Mouse (Mus musculus): ENCODE data around the gene Xrra1. TPM values are rescaled to one million over a fixed set of nuclear protein-coding genes. Genes with fewer than 3 reads are reported as not detected.

The Xrra1 gene
- polyA plus RNA-seq, 1 experiment from 2014 or later: 0.30 TPM

- TF ChIP-seq CTCF (IDR thresholded peaks at IDR 0.05; ENCODE audit: low read depth): no peak
- DNase-seq (no peak), ATAC-seq (ENCODE audit: insufficient read depth) (no peak)
- Histone ChIP-seq H3K9me3 (ENCODE audit: low read depth, low read length) (no peaks in the 10 kb centered on the region), H3K27me3 (ENCODE audit: insufficient read depth, low read length) (no peaks in the 10 kb centered on the region), H3K4me1 (ENCODE audit: insufficient read depth) (no peaks in the 10 kb centered on the region), H3K9ac (no peak overlapping the region), H3K27ac (ENCODE audit: low read depth) (no peak overlapping the region), H3K36me3 (ENCODE audit: insufficient read depth) (no peaks in the 10 kb centered on the region), H3K4me3 (ENCODE audit: low read depth, low read length) (no peak overlapping the region), H3K4me2 (no peak overlapping the region)
- 81% methylated on average over 5 of the region's 5 CpGs for WGBS
These were observed 52.1 kb downstream of the Xrra1 start for GRCm38 (mm10) chr7:99911038-99911437.

- Histone ChIP-seq H3K4me3 (ENCODE audit: low read depth, low read length) (no peak overlapping the region), H3K4me2 (no peak overlapping the region), H3K27ac (ENCODE audit: low read depth) (no peak overlapping the region), H3K9ac (no peak overlapping the region), H3K27me3 (ENCODE audit: insufficient read depth, low read length) (peaks cover 6% of the 10 kb centered on the region; the same call in 1 of the 2 replicates), H3K4me1 (ENCODE audit: insufficient read depth) (peaks cover 3% of the 10 kb centered on the region), H3K9me3 (ENCODE audit: low read depth, low read length) (no peaks in the 10 kb centered on the region), H3K36me3 (ENCODE audit: insufficient read depth) (no peaks in the 10 kb centered on the region)
- WGBS: 75% methylated on average over 10 of the region's 10 CpGs
- no peak for DNase-seq
- no peak for TF ChIP-seq CTCF (IDR thresholded peaks at IDR 0.05; ENCODE audit: low read depth)
- ATAC-seq (ENCODE audit: insufficient read depth): no peak
These were observed 55.4 kb downstream of the Xrra1 start for GRCm38 (mm10) chr7:99914316-99914715.

DNA sequence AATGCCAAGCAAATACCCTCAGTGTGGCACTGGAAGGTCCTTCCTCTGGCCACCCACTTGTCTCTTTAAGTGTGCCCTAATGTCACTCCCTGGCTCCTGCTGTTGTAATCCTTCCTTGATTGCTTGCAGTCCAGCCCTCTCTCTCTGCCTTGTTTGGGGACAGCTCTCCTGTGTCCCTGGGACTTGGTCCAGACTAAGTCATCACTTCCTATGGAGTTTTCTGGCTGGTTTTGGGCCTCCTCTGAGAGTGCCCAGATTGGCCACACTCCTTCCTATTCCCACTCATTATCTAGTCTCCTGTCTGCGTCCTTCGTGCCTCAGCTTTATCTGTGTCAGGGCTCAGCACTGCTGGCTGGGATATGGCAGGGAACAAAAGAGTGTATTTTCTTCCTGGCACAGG, 56.6 kb downstream of the Xrra1 start:
- Histone ChIP-seq H3K9ac (no peak overlapping the region), H3K4me2 (no peak overlapping the region), H3K36me3 (ENCODE audit: insufficient read depth) (no peaks in the 10 kb centered on the region), H3K27ac (ENCODE audit: low read depth) (no peak overlapping the region), H3K9me3 (ENCODE audit: low read depth, low read length) (no peaks in the 10 kb centered on the region), H3K4me3 (ENCODE audit: low read depth, low read length) (no peak overlapping the region), H3K4me1 (ENCODE audit: insufficient read depth) (peaks cover 3% of the 10 kb centered on the region), H3K27me3 (ENCODE audit: insufficient read depth, low read length) (peaks cover 6% of the 10 kb centered on the region; the same call in 1 of the 2 replicates)
- WGBS: 77% methylated on average over 2 of the region's 2 CpGs
- no peak for TF ChIP-seq CTCF (IDR thresholded peaks at IDR 0.05; ENCODE audit: low read depth)
- DNase-seq: no peak
- no peak for ATAC-seq (ENCODE audit: insufficient read depth)

DNA sequence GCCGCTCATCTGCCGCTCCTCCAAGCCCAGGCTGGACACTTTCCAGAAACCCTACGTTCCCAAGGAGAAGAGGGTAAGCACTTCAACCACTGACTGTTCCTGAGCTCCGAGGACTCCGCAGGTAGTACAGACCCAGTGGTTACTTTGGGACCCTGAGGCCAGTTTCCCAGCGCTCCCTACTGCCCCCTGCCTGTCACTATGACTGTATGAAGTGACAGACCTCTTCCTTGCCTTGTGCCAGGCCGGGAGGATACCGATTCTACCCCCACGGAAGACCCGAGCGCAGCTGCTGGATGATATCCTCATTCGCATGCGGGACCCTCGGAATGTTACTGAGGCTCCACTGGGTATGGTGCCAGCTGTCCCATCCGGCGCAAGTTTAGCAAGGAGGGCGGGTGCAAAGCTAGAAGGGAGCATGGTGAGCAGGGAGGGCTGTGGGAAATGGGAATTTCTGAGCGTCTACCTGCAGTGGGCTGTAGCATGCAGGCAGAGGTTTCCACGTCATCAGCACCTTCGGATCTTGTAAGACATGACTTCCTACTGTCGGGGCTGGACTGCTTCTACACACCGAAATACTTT, 57.9 kb downstream of the Xrra1 start:
- Histone ChIP-seq H3K27me3 (ENCODE audit: insufficient read depth, low read length) (peaks cover 6% of the 10 kb centered on the region; the same call in 1 of the 2 replicates), H3K4me2 (peak overlapping the region; percentile 82), H3K4me3 (ENCODE audit: low read depth, low read length) (peak overlapping the region; percentile 37), H3K36me3 (ENCODE audit: insufficient read depth) (peaks cover 5% of the 10 kb centered on the region; the same call in 1 of the 2 replicates), H3K27ac (ENCODE audit: low read depth) (no peak overlapping the region), H3K4me1 (ENCODE audit: insufficient read depth) (peaks cover 3% of the 10 kb centered on the region), H3K9me3 (ENCODE audit: low read depth, low read length) (no peaks in the 10 kb centered on the region), H3K9ac (peak overlapping the region; percentile 49)
- ATAC-seq (ENCODE audit: insufficient read depth) (peak; percentile 29), DNase-seq (peak; percentile 76)
- peak; percentile 79 for TF ChIP-seq CTCF (IDR thresholded peaks at IDR 0.05; ENCODE audit: low read depth)
- WGBS: 4% methylated on average over 22 of the region's 22 CpGs

DNA sequence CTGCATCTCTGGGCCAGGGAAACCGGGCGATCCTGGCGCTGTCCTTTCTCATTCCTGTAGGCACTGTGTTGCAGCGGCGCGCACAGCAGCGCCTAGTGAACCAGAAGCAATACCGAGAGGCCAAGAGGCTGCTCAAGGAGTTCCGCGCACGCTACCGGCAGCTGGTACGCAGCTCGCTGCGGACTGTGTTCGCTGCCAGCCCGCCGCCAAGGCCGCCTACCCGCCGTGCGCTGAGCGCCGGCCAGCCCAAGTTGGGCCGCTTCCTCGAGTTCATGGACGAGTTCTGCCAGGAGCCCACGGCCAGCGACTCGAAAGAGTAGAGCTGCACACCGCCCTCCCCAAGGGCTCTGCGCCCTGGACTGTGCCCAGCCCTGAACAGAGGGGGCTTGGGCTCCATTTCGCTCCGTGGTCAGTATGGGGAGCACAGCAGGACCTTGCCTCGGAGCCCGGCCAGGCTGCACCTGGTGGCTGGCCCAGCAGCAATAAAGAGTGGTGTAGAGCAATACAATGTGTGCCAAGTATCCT, 58.5 kb downstream of the Xrra1 start:
- ATAC-seq (ENCODE audit: insufficient read depth) (peak; percentile 52), DNase-seq (peak; percentile 70)
- Histone ChIP-seq H3K27me3 (ENCODE audit: insufficient read depth, low read length) (peaks cover 6% of the 10 kb centered on the region; the same call in 1 of the 2 replicates), H3K4me2 (peak overlapping the region; percentile 82), H3K9me3 (ENCODE audit: low read depth, low read length) (no peaks in the 10 kb centered on the region), H3K27ac (ENCODE audit: low read depth) (no peak overlapping the region), H3K9ac (peak overlapping the region; percentile 49), H3K36me3 (ENCODE audit: insufficient read depth) (peaks cover 9% of the 10 kb centered on the region; the same call in 1 of the 2 replicates), H3K4me1 (ENCODE audit: insufficient read depth) (peaks cover 3% of the 10 kb centered on the region), H3K4me3 (ENCODE audit: low read depth, low read length) (peak overlapping the region; percentile 37)
- TF ChIP-seq CTCF (IDR thresholded peaks at IDR 0.05; ENCODE audit: low read depth): no peak
- 1% methylated on average over 36 of the region's 36 CpGs for WGBS

GRCm38 (mm10) chr7:99919164-99919563, 60.2 kb downstream of the Xrra1 start:
- H3K27me3 ChIP-seq (ENCODE audit: insufficient read depth, low read length): peaks cover 6% of the 10 kb centered on the region; the same call in 1 of the 2 replicates
- H3K27ac ChIP-seq (ENCODE audit: low read depth): no peak overlapping the region
- H3K4me1 ChIP-seq (ENCODE audit: insufficient read depth): peaks cover 3% of the 10 kb centered on the region
- no peak overlapping the region for H3K9ac ChIP-seq
- ATAC-seq (ENCODE audit: insufficient read depth): no peak
- H3K9me3 ChIP-seq (ENCODE audit: low read depth, low read length): no peaks in the 10 kb centered on the region
- WGBS: 96% methylated on average over 2 of the region's 2 CpGs
- DNase-seq: no peak
- no peak for TF ChIP-seq CTCF (IDR thresholded peaks at IDR 0.05; ENCODE audit: low read depth)
- H3K4me2 ChIP-seq: no peak overlapping the region
- peaks cover 25% of the 10 kb centered on the region for H3K36me3 ChIP-seq (ENCODE audit: insufficient read depth)
- no peak overlapping the region for H3K4me3 ChIP-seq (ENCODE audit: low read depth, low read length)

GRCm38 (mm10) chr7:99919971-99920370, 61.1 kb downstream of the Xrra1 start:
- 71% methylated on average over 6 of the region's 6 CpGs for WGBS
- no peak for TF ChIP-seq CTCF (IDR thresholded peaks at IDR 0.05; ENCODE audit: low read depth)
- ATAC-seq (ENCODE audit: insufficient read depth): no peak

More at GRCm38 (mm10) chr7:99919971-99920370, 61.1 kb downstream of the Xrra1 start:
- no peak overlapping the region for H3K9ac ChIP-seq
- peaks cover 3% of the 10 kb centered on the region for H3K4me1 ChIP-seq (ENCODE audit: insufficient read depth)
- no peak for DNase-seq
- peaks cover 33% of the 10 kb centered on the region for H3K36me3 ChIP-seq (ENCODE audit: insufficient read depth)
- peaks cover 6% of the 10 kb centered on the region; the same call in 1 of the 2 replicates for H3K27me3 ChIP-seq (ENCODE audit: insufficient read depth, low read length)
- H3K9me3 ChIP-seq (ENCODE audit: low read depth, low read length): no peaks in the 10 kb centered on the region
- H3K4me2 ChIP-seq: no peak overlapping the region
- H3K4me3 ChIP-seq (ENCODE audit: low read depth, low read length): no peak overlapping the region
- H3K27ac ChIP-seq (ENCODE audit: low read depth): peak overlapping the region; percentile 39; the same call in 1 of the 2 replicates

Data from lung, embryonic 14.5 days (tissue).